Mouse (Mus musculus) effector memory CD4-positive, alpha-beta T cell, adult 5 months (primary cell): ENCODE data around the gene Khdrbs2. TPM values are rescaled to one million over a fixed set of nuclear protein-coding genes. Genes with fewer than 3 reads are reported as not detected.

ENCODE experiments used
- polyA plus RNA-seq: library from polyadenylated mRNA; unstranded; fragments of 100-300 nt; shearing (Covaris generic); gene quantifications from one replicate; pipeline ENCODE4 v1.2.1, GENCODE M21; 2017

Gene Khdrbs2
- 1.5 TPM for polyA plus RNA-seq

GRCm38 (mm10) chr1:32172506-32173239 is at the start of gene Khdrbs2:
Gene Khdrbs2, plus strand, starts transcription at chr1:32172714.

GRCm38 (mm10) chr1:32547194-32547593 is 374.7 kb downstream of the Khdrbs2 start, which contains the start of gene Gm5415:
Gene Gm5415, minus strand, starts transcription at chr1:32547294.

